Mouse (Mus musculus) bone marrow macrophage, adult 2 months (primary cell): Measurements from ENCODE around the gene Golim4. TPM values are rescaled to one million over a fixed set of nuclear protein-coding genes. Genes with fewer than 3 reads are reported as not detected.

Source experiments
- H3K27ac ChIP-seq: 2 replicates; pipeline ENCODE4 v1.5.1; 2012; ENCODE audit warnings: low read depth, low read length; ENCODE audit not compliant: insufficient read depth
- H3K4me1 ChIP-seq: 2 replicates; pipeline ENCODE4 v1.6.1; 2012; ENCODE audit warnings: low read length; ENCODE audit not compliant: control insufficient read depth, insufficient read depth
- H3K4me3 ChIP-seq: 2 replicates; pipeline ENCODE4 v1.5.1; 2012; ENCODE audit warnings: mild to moderate bottlenecking, low read length, moderate library complexity; ENCODE audit not compliant: insufficient read depth
- CTCF ChIP-seq: IDR thresholded peaks from 2 replicates; pipeline ENCODE4 v1.5.1; 2012; ENCODE audit warnings: low read depth, mild to moderate bottlenecking, low read length, moderate library complexity
- POLR2A ChIP-seq: IDR thresholded peaks from 2 replicates; pipeline ENCODE4 v1.6.1; 2012; ENCODE audit warnings: mild to moderate bottlenecking, low read depth, low read length, borderline replicate concordance
- polyA plus RNA-seq: library from polyadenylated mRNA; stranded (reverse); fragments of >200 nt; gene quantifications from 2 replicates; pipeline ENCODE4 v1.2.4, GENCODE M21; 2012; ENCODE audit not compliant: missing spikeins, insufficient read depth, insufficient read length

Golim4 gene
- polyA plus RNA-seq, 1 experiment, result 19.7 TPM

DNA sequence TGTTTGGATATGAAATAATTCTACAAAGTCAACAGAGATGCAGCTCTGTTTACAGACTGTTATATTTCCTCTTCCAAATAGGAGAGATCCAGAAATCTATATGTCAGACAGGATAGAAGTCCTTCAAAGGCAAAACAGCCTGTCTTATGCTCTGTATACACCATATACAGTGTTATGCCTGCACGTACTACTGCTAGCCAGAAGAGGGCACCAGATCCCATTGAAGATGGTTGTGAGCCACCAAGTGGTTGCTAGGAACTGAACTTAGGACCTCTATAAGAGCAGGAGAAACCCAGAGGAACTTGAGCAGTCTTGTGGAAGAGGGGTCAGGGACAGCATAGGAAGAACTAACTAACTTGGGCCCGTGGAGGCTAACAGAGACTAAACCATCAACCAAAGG is 77.5 kb downstream of the Golim4 start:
- TF ChIP-seq CTCF (no peak), POLR2A (no peak)
- no peak overlapping the region for H3K4me3 ChIP-seq
- H3K27ac ChIP-seq, result no peak overlapping the region
- H3K4me1 ChIP-seq, result no peaks in the 10 kb centered on the region

GRCm38 (mm10) chr3:75868886-75869285 is 87.9 kb downstream of the Golim4 start:
- no peak overlapping the region for H3K4me3 ChIP-seq
- TF ChIP-seq POLR2A (no peak), CTCF (no peak)
- H3K4me1 ChIP-seq, result peaks cover 6% of the 10 kb centered on the region
- no peak overlapping the region for H3K27ac ChIP-seq

GRCm38 (mm10) chr3:75864203-75864602 is 92.5 kb downstream of the Golim4 start:
- Histone ChIP-seq H3K4me3 (no peak overlapping the region), H3K27ac (no peak overlapping the region), H3K4me1 (no peaks in the 10 kb centered on the region)
- TF ChIP-seq POLR2A (no peak), CTCF (no peak)

DNA sequence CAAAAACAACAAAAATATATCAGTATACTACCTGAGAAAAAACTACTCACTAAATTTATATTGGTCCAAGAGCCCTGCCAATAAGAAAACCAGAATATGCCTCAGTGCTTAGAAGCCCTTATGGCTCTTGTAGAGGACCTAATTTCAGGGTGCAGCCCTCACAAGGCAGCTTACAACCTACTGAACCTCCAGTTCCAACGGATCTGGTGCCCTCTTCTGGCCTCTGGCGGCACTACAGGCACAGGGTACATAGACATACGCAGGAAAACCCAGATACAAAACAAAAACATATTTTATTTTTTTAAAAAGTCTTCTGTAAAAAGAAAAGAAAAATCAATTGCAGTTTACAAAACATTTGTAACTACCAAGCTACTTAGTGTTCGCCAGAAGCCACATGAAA is 95.1 kb downstream of the Golim4 start:
- H3K4me3 ChIP-seq, result no peak overlapping the region
- H3K27ac ChIP-seq, result no peak overlapping the region
- H3K4me1 ChIP-seq, result no peaks in the 10 kb centered on the region
- peak; percentile 90 for TF ChIP-seq CTCF
- no peak for TF ChIP-seq POLR2A

GRCm38 (mm10) chr3:75860760-75861159 is 96.0 kb downstream of the Golim4 start:
- Histone ChIP-seq H3K27ac (no peak overlapping the region), H3K4me3 (no peak overlapping the region), H3K4me1 (no peaks in the 10 kb centered on the region)
- TF ChIP-seq CTCF, result no peak
- TF ChIP-seq POLR2A, result no peak

- peak overlapping the region; percentile 14 for H3K4me3 ChIP-seq
- no peak for TF ChIP-seq CTCF
- TF ChIP-seq POLR2A, result no peak
- peaks cover 11% of the 10 kb centered on the region for H3K4me1 ChIP-seq
- peak overlapping the region; percentile 44 for H3K27ac ChIP-seq
Measured at GRCm38 (mm10) chr3:75835286-75835967, 121.3 kb downstream of the Golim4 start.

DNA sequence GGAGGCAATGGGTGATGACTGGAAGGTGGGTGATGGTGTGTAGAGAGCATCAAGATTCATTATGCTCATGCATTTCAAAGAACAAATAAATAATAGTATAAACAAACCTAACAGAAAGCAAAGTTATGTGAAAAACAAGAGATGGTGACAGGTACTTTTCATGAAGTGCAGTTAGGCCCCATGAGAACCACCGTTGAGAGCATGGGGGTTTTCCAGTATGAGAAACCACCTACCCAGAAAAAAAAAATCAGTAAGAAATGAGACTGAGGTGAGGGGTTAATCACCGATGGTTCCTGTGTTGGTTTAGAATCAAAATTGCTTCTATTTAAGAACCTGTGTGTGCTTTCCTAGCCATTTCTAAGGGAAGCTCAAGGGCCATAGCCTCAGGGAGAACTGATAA is 121.9 kb downstream of the Golim4 start:
- Histone ChIP-seq H3K4me3 (no peak overlapping the region), H3K4me1 (peaks cover 11% of the 10 kb centered on the region), H3K27ac (no peak overlapping the region)
- no peak for TF ChIP-seq POLR2A
- TF ChIP-seq CTCF, result no peak

Other genes starting within 250 kb of the Golim4 start
- gene Gm29133, start 208.8 kb downstream of the Golim4 start, polyA plus RNA-seq, result not detected in 2 replicates
- not detected in 2 replicates for gene Fstl5, start 117.3 kb upstream of the Golim4 start, polyA plus RNA-seq